Mouse (Mus musculus): ENCODE results near the gene Ugt1a2. TPM values are rescaled to one million over a fixed set of nuclear protein-coding genes. Genes with fewer than 3 reads are reported as not detected.

Gene Ugt1a2
- polyA plus RNA-seq, 1 experiment from 2014 or later = not detected

GRCm38 (mm10) chr1:88240579-88240978 is 40.2 kb downstream of the Ugt1a2 start:
- no peaks in the 10 kb centered on the region for H3K36me3 ChIP-seq (replicated peaks)
- no peak for DNase-seq (ENCODE audit: low spot score)
- H3K4me1 ChIP-seq = no peaks in the 10 kb centered on the region
- WGBS = 74% methylated on average over 4 of the region's 4 CpGs
- H3K27me3 ChIP-seq (replicated peaks; ENCODE audit: low read depth, poor library complexity, severe bottlenecking) = no peaks in the 10 kb centered on the region
- peaks cover 95% of the 10 kb centered on the region for H3K9me3 ChIP-seq
- no peak overlapping the region for H3K4me3 ChIP-seq
- H3K27ac ChIP-seq (replicated peaks) = no peak overlapping the region

- no peak for DNase-seq (ENCODE audit: low spot score)
- Histone ChIP-seq H3K27me3 (replicated peaks; ENCODE audit: low read depth, poor library complexity, severe bottlenecking) (no peaks in the 10 kb centered on the region), H3K4me1 (no peaks in the 10 kb centered on the region), H3K4me3 (no peak overlapping the region), H3K27ac (replicated peaks) (no peak overlapping the region), H3K36me3 (replicated peaks) (no peaks in the 10 kb centered on the region), H3K9me3 (peaks cover 96% of the 10 kb centered on the region)
- 68% methylated on average over 5 of the region's 5 CpGs for WGBS
Measured at GRCm38 (mm10) chr1:88243861-88244260, 43.5 kb downstream of the Ugt1a2 start.

GRCm38 (mm10) chr1:88245881-88246280 is 45.5 kb downstream of the Ugt1a2 start:
- 77% methylated on average over 6 of the region's 6 CpGs for WGBS
- Histone ChIP-seq H3K4me1 (no peaks in the 10 kb centered on the region), H3K9me3 (peaks cover 96% of the 10 kb centered on the region), H3K27me3 (replicated peaks; ENCODE audit: low read depth, poor library complexity, severe bottlenecking) (no peaks in the 10 kb centered on the region), H3K36me3 (replicated peaks) (no peaks in the 10 kb centered on the region), H3K4me3 (no peak overlapping the region), H3K27ac (replicated peaks) (no peak overlapping the region)
- DNase-seq (ENCODE audit: low spot score) = no peak

GRCm38 (mm10) chr1:88246386-88246785 is 46.0 kb downstream of the Ugt1a2 start:
- Histone ChIP-seq H3K9me3 (peaks cover 97% of the 10 kb centered on the region), H3K4me1 (no peaks in the 10 kb centered on the region), H3K27ac (replicated peaks) (no peak overlapping the region), H3K4me3 (no peak overlapping the region), H3K36me3 (replicated peaks) (no peaks in the 10 kb centered on the region), H3K27me3 (replicated peaks; ENCODE audit: low read depth, poor library complexity, severe bottlenecking) (no peaks in the 10 kb centered on the region)
- DNase-seq (ENCODE audit: low spot score) = no peak
- WGBS = 47% methylated on average over 6 of the region's 6 CpGs

- H3K27ac ChIP-seq (replicated peaks) = no peak overlapping the region
- no peaks in the 10 kb centered on the region for H3K27me3 ChIP-seq (replicated peaks; ENCODE audit: low read depth, poor library complexity, severe bottlenecking)
- DNase-seq (ENCODE audit: low spot score) = no peak
- peaks cover 95% of the 10 kb centered on the region for H3K9me3 ChIP-seq
- no peak overlapping the region for H3K4me3 ChIP-seq
- H3K4me1 ChIP-seq = no peaks in the 10 kb centered on the region
- 49% methylated on average over 2 of the region's 2 CpGs for WGBS
- no peaks in the 10 kb centered on the region for H3K36me3 ChIP-seq (replicated peaks)
Measured at GRCm38 (mm10) chr1:88247660-88248059, 47.3 kb downstream of the Ugt1a2 start.

GRCm38 (mm10) chr1:88248658-88249057 is 48.3 kb downstream of the Ugt1a2 start:
- no peak for DNase-seq (ENCODE audit: low spot score)
- Histone ChIP-seq H3K36me3 (replicated peaks) (no peaks in the 10 kb centered on the region), H3K27me3 (replicated peaks; ENCODE audit: low read depth, poor library complexity, severe bottlenecking) (no peaks in the 10 kb centered on the region), H3K9me3 (peaks cover 96% of the 10 kb centered on the region), H3K4me1 (no peaks in the 10 kb centered on the region), H3K27ac (replicated peaks) (no peak overlapping the region), H3K4me3 (no peak overlapping the region)
- 71% methylated on average over 4 of the region's 4 CpGs for WGBS

- 79% methylated on average over 7 of the region's 7 CpGs for WGBS
- Histone ChIP-seq H3K27me3 (replicated peaks; ENCODE audit: low read depth, poor library complexity, severe bottlenecking) (no peaks in the 10 kb centered on the region), H3K9me3 (peaks cover 96% of the 10 kb centered on the region), H3K36me3 (replicated peaks) (no peaks in the 10 kb centered on the region), H3K4me3 (no peak overlapping the region), H3K4me1 (no peaks in the 10 kb centered on the region), H3K27ac (replicated peaks) (no peak overlapping the region)
- no peak for DNase-seq (ENCODE audit: low spot score)
Measured at GRCm38 (mm10) chr1:88249596-88249995, 49.2 kb downstream of the Ugt1a2 start.

GRCm38 (mm10) chr1:88250023-88250422 is 49.6 kb downstream of the Ugt1a2 start:
- Histone ChIP-seq H3K9me3 (peaks cover 96% of the 10 kb centered on the region), H3K4me1 (no peaks in the 10 kb centered on the region), H3K27me3 (replicated peaks; ENCODE audit: low read depth, poor library complexity, severe bottlenecking) (no peaks in the 10 kb centered on the region), H3K36me3 (replicated peaks) (no peaks in the 10 kb centered on the region), H3K27ac (replicated peaks) (no peak overlapping the region), H3K4me3 (no peak overlapping the region)
- DNase-seq (ENCODE audit: low spot score) = no peak
- 83% methylated on average over 5 of the region's 5 CpGs for WGBS

- WGBS = 73% methylated on average over 8 of the region's 8 CpGs
- no peaks in the 10 kb centered on the region for H3K4me1 ChIP-seq
- H3K4me3 ChIP-seq = no peak overlapping the region
- no peaks in the 10 kb centered on the region for H3K27me3 ChIP-seq (replicated peaks; ENCODE audit: low read depth, poor library complexity, severe bottlenecking)
- H3K36me3 ChIP-seq (replicated peaks) = no peaks in the 10 kb centered on the region
- peaks cover 98% of the 10 kb centered on the region for H3K9me3 ChIP-seq
- no peak overlapping the region for H3K27ac ChIP-seq (replicated peaks)
- DNase-seq (ENCODE audit: low spot score) = no peak
Measured at GRCm38 (mm10) chr1:88253106-88253505, 52.7 kb downstream of the Ugt1a2 start.

- Histone ChIP-seq H3K27ac (replicated peaks) (no peak overlapping the region), H3K4me1 (no peaks in the 10 kb centered on the region), H3K36me3 (replicated peaks) (no peaks in the 10 kb centered on the region), H3K9me3 (peaks cover 98% of the 10 kb centered on the region), H3K4me3 (no peak overlapping the region), H3K27me3 (replicated peaks; ENCODE audit: low read depth, poor library complexity, severe bottlenecking) (no peaks in the 10 kb centered on the region)
- DNase-seq (ENCODE audit: low spot score) = no peak
- 69% methylated on average over 6 of the region's 6 CpGs for WGBS
Measured at GRCm38 (mm10) chr1:88253540-88253939, 53.1 kb downstream of the Ugt1a2 start.

GRCm38 (mm10) chr1:88254793-88255465 is 54.5 kb downstream of the Ugt1a2 start:
- WGBS = 87% methylated on average over 12 of the region's 12 CpGs
- no peak for DNase-seq (ENCODE audit: low spot score)

GRCm38 (mm10) chr1:88255466-88255857 is 55.1 kb downstream of the Ugt1a2 start:
- Histone ChIP-seq H3K4me1 (no peaks in the 10 kb centered on the region), H3K4me3 (no peak overlapping the region), H3K27ac (replicated peaks) (no peak overlapping the region), H3K9me3 (peaks cover 95% of the 10 kb centered on the region), H3K36me3 (replicated peaks) (peaks cover 14% of the 10 kb centered on the region), H3K27me3 (replicated peaks; ENCODE audit: low read depth, poor library complexity, severe bottlenecking) (no peaks in the 10 kb centered on the region)
- WGBS = 57% methylated on average over 2 of the region's 2 CpGs
- no peak for DNase-seq (ENCODE audit: low spot score)

More at GRCm38 (mm10) chr1:88254793-88255465, 54.5 kb downstream of the Ugt1a2 start:
- peaks cover 95% of the 10 kb centered on the region for H3K9me3 ChIP-seq
- H3K27me3 ChIP-seq (replicated peaks; ENCODE audit: low read depth, poor library complexity, severe bottlenecking) = no peaks in the 10 kb centered on the region
- H3K27ac ChIP-seq (replicated peaks) = no peak overlapping the region
- no peaks in the 10 kb centered on the region for H3K4me1 ChIP-seq
- H3K36me3 ChIP-seq (replicated peaks) = peaks cover 9% of the 10 kb centered on the region
- no peak overlapping the region for H3K4me3 ChIP-seq

GRCm38 (mm10) chr1:88255989-88256754 is 55.8 kb downstream of the Ugt1a2 start:
- H3K9me3 ChIP-seq = peaks cover 95% of the 10 kb centered on the region
- no peak overlapping the region for H3K27ac ChIP-seq (replicated peaks)
- DNase-seq (ENCODE audit: low spot score) = no peak
- WGBS = 79% methylated on average over 13 of the region's 13 CpGs
- H3K4me1 ChIP-seq = no peaks in the 10 kb centered on the region
- H3K36me3 ChIP-seq (replicated peaks) = peaks cover 21% of the 10 kb centered on the region
- H3K27me3 ChIP-seq (replicated peaks; ENCODE audit: low read depth, poor library complexity, severe bottlenecking) = no peaks in the 10 kb centered on the region
- no peak overlapping the region for H3K4me3 ChIP-seq
